Mouse (Mus musculus) gonadal fat pad, adult 2 months (tissue): ENCODE results near the gene Sugp2. TPM values are rescaled to one million over a fixed set of nuclear protein-coding genes. Genes with fewer than 3 reads are reported as not detected.
"Not testable (repeated sequence)": the region's sequence is repeated elsewhere in the genome, so short reads cannot be mapped to it uniquely, and the experiment has no call there.

ENCODE experiments used
- DNase-seq: peaks from one replicate; pipeline ENCODE4 v3.0.0-alpha.2; 2012; ENCODE audit warnings: low read depth
- polyA plus RNA-seq: library from polyadenylated mRNA; depleted of rRNA; stranded (reverse); fragments of >200 nt; gene quantifications from 2 replicates; pipeline ENCODE4 v1.2.3, GENCODE M21; 2012; rRNA removed

Gene Sugp2
- 31.4 and 42.5 TPM in 2 replicates for polyA plus RNA-seq

DNA sequence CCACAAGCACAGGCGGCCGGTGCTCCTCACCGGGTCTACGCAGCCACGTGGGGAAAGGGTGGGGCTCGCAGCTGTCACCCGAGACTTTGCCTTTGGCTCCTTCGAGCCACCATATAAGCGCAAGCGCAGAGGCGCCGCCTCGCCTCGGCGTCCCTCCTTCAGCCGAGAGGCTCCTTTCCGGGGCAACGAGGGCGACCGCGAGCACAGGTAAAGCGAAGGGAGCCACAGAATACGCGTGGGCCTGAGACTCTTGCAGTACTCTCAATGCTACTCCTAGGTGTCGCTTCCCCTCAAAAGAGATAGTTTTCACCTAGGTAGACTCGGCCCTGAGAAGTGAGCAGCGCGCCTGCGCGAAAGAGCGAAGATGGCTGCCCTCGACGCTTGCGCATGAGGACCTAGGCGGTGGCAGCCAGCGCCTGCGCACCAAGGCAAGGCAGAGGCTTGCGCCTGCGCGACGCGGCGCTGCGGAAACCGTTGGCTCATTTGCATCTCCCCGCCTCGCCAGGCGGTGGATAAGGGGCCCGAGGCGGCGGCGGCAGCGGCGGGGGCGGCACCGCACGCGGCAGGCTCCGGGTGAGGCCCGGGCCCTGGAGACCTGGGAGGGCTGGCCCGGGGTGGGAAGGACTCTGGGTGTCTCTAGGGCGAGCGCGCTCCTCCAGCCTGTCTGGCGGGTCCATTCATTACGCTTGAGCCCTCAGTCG, at the start of gene Sugp2, which contains the start of gene Armc6:
Gene Sugp2, plus strand, starts transcription at position 147 of the 701 bp plus-strand sequence.
Gene Armc6, minus strand, starts transcription at position 387 of the 701 bp plus-strand sequence.
- DNase-seq: peak; percentile 61

DNA sequence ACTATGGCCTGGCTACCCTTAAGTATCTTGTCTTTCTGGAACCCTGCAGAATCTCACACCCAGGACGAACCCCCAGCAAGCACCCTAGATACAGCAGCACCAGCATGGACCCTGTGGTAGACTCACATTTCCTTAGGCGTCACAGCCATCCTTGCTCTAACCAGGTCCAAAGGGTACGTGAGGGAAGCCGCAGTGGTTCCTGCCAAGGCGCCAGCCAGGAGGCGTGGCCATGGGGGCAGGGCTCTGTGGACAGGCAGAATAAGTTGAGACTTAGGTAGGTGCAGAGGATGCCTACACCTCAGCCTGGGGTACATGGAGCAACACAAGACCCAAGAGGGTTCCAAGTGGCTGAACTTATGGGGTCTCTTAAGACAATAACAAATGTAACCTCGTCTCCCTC, 45.3 kb upstream of the Sugp2 start:
- no peak for DNase-seq

DNA sequence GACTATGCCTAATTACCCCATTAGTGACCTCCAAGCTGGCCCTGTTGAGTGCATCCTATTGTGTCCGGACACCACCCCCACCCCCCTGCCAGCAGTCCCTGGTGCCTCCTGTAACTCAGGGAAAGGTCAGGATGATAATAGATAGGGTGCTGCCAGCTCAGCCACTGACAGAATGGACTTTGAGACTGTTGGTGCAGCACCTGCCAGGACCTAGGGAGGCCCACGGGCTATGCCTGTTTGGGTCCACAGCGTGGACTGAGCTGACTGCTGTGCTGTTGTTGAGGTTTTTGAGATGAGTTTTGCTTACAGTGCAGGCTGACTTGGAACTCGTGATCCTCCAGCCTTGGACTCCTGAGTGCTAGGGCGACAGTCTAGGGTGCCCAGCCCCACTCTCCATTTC, 40.8 kb upstream of the Sugp2 start:
- no peak for DNase-seq

DNA sequence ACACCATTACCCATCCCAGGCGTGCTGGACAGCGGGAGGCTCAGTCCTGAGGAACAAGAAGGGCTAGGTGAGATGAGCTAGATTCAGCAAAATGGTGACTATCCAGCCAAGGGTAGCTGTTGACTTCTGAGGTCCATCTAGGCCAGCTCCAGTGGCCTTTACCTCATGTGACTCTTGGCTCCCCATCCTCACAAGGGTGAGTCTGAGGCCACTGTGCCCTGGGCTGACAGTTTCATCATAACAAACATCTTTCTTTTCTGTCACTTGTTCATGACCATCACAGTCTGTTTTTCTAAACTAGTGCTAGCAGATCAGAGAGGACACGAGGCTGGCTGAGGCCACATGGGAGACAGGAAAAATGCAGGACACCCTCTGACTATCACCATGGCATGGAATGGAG, 39.8 kb upstream of the Sugp2 start:
- no peak for DNase-seq

DNA sequence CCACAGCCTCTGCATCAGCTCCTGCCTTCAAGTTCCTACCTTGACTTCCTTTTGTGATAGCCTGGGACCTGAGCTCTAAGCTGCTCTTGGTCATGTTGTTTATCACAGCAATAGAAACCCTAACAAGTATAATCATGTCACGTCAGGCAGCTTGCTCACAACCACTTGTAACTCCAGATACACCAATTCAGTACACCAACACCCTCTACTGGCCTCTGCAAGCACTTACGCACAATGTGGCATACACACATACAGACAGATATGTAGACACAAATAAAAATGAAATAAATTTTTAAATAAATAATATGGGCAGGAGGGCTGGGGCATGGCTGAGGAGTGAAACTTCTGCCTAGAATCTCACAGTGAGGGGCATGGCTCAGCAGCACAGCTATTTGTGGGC, 38.3 kb upstream of the Sugp2 start:
- DNase-seq: no peak

DNA sequence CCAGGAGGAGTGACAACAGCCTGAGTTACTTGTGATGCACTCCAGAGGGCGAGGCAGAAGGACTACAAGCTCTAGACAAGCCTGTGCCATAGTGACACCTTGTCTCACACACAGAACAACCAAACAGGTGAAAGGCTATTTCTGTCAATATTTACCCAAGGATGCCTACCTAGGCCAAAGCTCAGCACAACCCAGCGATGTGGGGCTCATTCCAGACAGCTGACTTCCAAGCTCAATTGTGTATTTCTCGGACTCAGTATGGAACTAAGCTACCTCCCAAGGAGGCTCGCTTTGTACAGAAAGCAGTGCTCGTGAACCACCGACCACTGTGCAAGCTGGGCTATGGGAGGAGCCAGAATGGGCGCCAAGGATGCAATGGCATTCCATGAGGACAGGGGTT, 36.4 kb upstream of the Sugp2 start:
- DNase-seq: no peak

DNA sequence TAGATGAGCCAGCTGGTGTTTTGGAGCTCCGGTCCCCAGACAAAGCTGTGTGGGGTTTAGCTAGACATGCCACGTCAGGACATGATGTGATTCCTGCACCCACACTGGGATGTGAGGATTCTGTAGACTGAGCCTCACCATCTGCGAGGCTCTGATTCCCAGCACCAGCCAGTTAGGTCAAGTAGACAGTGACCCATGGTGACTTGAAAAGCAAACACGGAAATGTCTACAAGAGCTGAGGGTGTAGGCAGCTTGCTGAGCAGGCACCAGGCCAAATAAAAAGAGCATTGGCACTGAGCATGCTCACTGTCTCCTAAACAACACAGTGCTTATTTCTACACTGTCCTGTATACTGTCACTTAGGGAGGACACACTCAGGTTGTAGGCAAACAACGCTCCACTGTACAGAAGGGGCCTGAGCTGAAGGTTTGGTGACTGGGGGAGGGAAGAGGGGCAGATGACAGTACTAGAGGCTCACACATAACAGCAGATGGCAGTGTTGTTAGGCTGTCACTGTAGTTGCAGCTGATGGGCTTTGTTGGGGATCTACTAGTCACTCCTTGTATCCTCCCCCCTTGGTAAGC, 33.8 kb upstream of the Sugp2 start:
- DNase-seq: no peak

DNA sequence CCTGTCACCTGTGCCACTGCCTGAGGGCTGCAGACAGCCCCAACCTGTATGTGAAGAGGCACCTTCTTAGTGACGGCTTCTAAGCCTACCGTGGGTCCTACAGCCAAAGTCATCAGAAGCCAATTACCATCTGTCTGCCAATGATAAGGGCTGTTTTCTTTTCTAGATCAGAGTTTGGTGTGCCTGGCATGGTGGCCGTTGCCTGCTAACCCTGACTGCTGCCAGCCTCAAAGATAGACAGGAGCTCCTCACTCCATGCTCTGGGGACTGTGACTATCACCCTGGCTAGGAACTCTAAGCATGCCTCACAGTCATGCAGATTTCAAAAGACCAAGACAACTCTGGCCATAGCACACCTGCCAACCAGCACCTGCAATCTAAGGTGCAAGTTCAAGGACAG, 32.6 kb upstream of the Sugp2 start:
- DNase-seq: no peak

DNA sequence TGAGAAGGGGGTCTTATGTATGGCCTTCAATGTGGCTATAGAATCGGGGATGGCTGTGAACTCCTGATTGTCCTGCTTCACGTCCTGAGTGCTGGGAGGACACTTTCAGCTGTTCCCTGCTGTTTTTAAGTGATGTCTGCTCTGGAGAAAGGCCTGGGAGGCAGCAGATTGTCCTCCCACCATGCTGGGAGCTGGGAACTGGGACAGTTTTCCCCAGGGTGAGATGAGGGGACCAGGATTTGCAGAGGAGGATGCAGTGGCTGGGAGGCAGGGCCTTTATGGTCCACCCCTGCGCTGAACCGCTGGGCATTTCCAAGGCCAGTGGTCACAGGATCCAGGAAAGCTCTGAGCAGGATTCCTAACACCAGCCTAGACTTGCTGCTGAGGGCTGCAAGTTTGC, 31.0 kb upstream of the Sugp2 start:
- DNase-seq: no peak

DNA sequence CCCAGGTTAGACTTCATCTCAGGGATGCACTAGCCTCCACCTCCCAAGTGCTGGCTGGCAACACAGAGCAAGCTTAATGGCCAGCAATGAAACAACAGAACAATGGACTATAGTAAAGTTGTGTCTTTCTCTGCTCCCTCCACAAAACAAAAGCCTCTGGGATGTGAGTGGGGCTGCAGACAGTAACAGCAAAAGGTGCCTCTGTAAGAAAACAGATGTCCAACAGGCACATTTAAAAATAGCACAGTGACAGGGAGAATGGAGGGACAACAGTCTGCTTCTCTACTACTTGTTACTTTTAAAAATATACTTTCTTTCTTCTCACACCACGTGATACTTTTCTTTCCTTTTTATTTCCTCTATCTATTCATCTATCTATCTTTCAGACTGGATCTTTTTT, 29.3 kb upstream of the Sugp2 start:
- DNase-seq: no peak

DNA sequence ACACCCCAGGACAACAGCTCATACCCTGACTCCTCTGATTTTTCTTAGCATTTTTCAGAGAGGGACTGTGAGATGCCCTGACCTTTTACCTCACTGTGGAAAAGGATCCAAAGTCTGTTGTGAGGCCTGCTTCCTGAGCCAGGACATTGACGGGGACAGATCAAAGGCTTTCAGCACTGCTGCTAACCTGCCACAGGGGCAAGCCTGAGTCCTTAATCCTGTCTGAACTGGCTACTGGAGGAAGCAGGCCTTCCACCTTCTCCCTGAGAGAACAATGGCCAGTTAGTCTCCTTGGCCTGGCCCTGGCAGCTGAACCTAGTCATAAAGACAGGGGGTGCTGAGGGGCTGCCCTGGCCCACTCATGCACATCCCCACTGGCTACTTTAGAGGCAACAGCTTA, 25.9 kb upstream of the Sugp2 start:
- no peak for DNase-seq

DNA sequence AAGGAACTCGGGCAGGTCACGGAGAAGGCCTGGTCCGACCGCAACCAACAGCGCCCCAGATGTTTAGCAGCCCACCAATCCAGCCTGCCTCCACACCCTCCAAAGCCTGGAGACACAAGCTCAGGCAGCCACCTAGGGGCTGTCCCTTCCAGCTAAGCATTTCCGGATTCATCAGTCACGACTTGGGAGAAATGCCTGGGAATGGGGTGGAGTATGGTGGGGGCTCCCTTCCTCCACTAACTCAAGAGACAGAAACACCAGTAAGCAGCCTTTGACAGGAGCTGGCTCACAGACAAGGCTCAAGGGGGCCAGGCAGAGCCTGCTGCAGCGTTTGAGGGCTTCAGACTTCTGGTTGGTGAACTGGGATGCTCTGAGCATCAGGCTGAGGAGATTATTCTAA, 23.5 kb upstream of the Sugp2 start:
- DNase-seq: no peak

DNA sequence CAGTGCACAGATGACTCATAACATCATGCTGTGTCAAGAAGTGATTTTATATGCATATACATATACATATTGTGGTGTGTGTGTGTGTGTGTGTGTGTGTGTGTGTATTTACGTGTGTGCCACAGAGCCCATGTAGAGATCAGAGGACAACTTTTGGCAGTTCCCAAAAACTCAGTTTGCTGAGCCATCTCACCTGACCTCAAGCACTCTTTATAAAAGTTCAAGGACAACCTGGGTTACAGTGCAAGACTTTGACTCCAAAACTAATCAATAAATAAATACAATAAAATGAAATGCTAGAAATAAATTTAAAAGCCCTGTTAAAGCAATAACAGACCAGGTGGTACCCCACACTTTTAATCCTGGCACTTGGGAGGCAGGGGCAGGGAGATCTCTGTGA, 22.8 kb upstream of the Sugp2 start:
- no peak for DNase-seq

DNA sequence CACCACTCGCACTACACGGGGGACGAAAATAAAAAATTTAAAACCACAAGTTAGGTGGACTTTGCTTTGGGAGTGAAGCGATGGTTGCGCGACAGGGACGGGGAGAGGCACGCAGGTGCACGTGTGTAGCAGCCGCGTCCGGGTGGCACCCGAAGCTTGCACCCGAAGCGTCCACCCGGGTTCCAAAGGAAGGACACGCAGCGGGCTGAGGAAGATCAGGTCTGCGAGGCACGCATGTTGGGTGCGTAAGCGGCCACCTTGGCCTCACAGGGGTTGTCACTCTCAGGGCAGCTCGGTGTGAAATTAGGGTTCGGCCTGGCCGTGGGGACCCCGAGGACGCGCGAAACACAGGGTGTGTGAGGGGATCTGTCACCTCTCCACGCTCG, 22.3 kb upstream of the Sugp2 start:
- DNase-seq: no peak

DNA sequence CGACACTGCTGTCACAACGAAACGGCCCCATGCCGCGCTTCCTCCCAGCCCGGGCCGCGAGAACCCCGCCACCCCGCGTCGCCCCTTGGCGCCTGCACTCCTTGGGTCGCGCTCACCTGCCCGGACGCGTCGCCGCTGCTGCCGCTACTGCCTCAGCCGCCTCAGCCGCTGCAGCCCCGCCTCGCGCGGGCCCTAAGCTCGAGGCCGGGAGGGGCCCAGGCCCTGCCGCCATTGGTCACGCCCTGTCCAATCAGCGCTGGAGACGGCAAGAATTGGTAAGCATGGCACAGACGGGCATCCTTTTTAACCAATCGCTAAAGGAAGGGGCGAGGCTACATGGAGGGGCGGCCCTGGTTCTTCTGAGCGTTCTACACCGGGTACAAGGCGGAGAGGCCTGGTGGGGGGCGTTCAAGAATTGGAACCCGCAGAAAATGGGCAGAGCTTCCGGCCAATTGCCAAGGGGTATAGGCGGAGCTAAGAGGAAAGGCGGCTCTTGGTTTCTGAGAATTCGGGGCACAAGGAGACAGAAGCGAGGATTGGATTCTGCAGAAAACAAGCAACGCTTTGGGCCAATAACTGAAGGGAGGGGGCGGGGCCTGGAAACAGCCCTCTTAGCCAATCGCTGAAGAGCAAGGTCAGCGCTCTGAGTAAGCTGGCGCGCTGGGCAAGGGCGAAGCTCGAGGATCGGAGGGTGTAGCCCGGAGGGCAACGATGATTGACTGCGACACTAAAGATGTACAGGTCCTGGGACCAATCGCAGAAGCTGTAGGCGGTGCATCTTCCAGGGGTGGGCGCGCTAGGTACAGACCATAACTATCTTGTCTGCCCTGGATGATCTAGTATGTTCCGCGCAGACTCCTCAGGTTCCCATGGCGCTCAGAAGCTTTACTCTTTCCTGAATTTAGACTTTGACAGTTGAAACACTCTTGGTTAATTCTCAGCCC, 21.6 kb upstream of the Sugp2 start, which contains the start of gene Slc25a42:
Gene Slc25a42, minus strand, starts transcription at position 194 of the 944 bp plus-strand sequence.
- DNase-seq: peak; percentile 97

DNA sequence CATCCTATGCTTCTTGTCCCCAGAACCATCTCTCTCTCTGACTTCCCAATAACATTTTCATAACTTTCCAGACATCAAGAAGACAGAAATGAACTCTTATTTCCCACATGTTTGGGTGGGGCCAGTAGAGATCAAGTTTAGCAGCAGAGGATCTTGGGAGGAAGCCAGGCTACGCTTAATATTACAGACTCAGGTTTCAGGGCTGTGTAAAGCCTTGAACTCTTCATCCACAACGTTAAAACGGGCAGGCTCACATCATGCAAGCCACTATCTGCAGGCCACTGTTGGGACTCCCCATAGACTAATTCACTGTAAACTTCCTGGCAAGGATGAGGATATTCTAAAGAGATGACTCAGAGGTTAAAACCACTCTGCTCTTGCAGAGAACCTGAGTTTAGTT, 19.6 kb upstream of the Sugp2 start:
- no peak for DNase-seq

DNA sequence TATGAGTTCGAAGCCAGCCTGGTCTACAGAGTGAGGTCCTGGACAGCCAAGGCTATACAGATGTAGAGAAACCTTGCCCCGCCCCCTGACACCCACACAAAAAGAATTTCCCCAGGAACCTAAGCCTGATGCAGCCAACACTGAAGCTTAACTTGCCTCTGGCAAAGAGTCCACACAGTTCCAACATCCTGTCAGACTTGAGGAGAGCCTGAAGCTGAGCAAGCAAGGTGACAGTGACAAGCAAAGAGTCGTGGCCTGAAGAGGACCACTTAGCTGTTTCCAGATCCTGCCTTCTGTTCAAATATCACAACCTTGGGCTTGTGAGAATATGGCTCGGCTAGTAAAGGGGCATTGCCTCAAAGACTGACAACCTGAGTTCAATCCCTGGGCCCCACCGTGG, 18.9 kb upstream of the Sugp2 start:
- DNase-seq: no peak

DNA sequence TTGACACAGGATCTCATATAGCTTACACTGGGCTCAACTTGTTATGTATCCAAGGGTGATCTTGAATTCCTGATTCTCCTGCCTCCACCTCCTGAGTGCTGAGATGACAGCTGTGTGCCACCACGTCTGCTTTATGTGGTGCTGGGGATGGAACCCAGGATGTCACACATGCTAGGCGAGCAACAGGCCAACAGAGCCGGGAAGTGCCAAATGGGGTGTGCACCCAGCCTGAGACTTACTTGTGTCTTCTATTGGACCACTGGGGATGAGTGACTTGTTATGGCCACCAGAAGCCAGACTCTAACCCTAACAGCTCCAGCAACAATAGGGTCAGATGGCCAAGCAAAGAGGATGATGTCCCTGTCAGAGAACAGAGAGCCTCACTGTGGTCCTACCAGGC, 17.9 kb upstream of the Sugp2 start:
- DNase-seq: not testable (repeated sequence)

DNA sequence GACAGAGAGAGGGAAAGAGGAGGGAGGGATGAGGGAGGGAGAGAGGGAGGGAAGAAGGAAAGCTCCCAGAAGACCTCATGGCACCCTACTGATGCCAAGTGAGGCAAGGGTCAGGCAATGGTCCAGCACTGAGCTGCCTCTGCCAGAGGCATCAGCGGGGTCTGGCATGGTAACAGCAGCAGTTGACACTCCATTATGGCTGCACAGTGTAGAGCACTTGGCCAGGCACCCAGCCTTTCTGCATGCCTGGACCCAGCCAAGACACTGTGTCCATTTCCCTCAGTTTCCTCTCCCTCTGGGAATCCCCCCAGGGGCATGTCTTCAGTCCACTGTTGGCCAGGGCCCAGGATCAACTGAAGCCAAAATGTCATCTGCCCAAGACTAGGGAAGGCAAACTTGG, 17.5 kb upstream of the Sugp2 start:
- DNase-seq: no peak

DNA sequence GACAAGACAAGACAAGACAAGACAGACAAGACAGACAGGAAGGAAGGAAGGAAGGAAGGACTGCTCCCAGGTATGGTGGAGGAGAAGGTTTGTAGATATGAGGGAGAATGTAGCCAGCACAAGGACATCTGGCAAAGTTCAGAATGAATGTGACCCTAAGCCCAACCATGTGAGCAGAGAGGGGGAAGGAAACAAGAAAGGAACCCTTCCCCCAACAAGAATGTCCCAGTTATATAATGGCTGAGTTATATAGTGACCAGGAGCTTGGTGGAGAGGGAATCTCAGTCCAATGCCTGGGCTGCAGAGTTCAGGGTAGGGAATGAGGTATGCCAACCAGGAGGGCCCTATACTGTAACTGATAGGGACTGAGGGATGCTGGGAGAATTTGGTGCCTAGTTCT, 16.6 kb upstream of the Sugp2 start:
- no peak for DNase-seq

DNA sequence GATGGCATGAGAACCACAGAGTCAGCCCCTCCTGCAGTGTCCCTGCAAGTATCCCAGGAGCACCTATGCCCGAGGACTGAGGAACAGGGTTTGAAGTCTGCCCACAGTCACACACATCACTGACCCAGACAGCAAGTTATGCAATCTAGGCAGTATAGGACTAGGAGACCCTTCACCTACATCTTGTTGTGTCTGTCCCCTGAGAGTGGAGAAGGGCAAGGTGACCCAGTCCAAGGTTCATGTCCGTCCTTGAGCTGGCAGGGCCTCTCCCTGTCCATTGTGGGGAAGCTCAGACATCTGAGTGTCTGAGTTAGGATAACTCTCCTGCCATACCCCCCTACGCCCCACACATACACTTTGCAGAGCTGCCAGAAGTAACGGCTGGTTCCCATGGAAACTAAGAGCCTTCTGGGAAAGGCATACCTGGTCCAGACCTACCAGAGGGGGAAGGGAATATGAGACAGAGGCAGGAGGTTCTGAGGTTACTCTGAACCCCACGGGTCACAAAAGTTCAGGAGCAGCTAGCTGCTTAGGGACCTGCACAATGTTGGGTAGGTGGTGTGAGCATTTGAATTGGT, 14.8 kb upstream of the Sugp2 start:
- DNase-seq: no peak

DNA sequence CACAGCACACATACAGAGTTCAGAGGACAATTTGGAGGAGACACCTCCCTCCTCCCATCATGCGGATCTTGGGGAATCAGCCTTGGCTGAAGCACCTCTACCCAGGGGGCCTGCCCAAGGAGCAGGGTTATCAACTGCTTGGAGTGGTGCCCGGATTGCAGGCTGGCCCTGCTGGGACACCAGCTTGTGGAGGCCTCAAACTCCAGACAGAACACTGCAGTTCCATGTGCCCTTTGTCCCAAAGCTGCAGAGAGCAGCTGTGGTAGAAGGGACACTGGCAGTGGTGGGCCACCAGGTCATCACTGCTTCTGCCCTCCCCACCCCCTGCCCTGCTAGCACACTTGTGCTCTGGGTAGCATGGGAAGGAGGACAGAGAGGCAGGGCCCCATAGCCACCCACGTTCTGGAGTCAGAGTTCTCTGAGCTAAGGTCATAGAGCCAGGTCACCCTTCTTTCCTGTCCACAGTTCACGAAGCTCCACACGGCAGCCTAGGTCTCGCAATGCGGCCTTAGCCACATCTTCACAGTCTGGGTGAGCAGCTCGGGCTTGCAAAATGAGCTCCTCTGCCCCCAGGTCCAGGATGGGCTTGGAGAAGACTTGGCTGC, 13.7 kb upstream of the Sugp2 start:
- DNase-seq: no peak
